Mouse (Mus musculus): ENCODE results near the gene Pkp4.

Gene Pkp4

DNA sequence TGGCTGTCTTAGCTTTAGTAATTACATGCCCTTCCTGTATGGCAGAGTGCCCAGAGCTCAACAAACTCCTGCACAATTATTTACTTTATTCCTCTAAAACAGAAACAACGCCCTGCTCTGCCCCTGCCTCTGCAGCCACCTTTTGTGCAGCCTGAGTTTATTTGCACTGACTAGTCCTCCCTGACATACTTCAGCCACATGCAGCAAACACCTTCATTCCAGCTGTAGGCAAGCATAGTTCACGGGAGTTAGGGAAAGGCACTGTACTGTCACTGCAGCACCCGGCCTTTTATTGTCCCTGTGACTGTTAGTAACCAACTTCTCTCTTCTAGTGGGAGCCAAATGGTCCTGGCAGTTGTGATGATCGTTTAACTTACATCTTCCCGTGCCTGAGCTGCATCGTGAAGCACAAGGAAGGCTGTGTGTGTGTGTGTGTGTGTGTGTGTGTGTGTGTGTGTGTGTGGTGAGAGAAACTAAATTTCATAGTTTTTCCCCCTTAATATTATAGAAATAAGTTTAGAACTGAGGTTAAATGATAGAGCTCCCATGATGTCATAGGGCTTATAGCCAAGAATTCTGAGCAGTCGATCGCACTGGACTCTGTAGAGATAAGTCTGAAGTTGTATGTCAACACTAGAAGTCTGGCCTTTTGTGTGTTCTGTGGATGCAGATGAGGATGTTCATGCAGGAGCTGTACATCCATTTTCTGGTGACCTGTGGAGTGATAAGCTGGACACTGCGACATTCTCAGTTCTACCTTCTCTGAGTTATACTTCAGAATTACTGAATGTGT, 59.5 kb downstream of the Pkp4 start:
- DNase-seq (ENCODE audit: low spot score in 2 of 2), result no peak

GRCm38 (mm10) chr2:59226383-59226782, 65.7 kb downstream of the Pkp4 start:
- DNase-seq (ENCODE audit: low spot score in 2 of 2), result no peak

DNA sequence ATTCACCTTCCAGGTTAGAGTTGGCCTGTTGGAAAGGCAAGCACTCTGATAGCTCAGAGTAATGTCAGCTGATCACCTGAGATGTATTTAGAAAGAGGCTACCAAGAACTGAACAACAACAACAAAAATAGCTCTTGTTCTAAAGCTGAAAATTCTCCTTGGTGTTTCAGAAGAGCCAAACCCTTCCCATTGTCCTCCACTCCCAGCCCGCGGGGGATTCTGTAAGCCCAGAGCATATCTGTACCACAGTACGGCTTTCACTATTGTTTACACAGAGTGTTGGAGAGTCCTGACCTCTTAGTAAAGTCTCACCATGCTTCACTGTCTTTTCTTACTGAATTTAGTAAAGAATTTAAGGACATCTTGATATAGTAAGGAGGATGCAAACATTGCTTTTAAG, 66.4 kb downstream of the Pkp4 start:
- DNase-seq (ENCODE audit: low spot score in 2 of 2), result no peak

GRCm38 (mm10) chr2:59227508-59228263, 67.0 kb downstream of the Pkp4 start:
- DNase-seq (ENCODE audit: low spot score in 2 of 2), result no peak

DNA sequence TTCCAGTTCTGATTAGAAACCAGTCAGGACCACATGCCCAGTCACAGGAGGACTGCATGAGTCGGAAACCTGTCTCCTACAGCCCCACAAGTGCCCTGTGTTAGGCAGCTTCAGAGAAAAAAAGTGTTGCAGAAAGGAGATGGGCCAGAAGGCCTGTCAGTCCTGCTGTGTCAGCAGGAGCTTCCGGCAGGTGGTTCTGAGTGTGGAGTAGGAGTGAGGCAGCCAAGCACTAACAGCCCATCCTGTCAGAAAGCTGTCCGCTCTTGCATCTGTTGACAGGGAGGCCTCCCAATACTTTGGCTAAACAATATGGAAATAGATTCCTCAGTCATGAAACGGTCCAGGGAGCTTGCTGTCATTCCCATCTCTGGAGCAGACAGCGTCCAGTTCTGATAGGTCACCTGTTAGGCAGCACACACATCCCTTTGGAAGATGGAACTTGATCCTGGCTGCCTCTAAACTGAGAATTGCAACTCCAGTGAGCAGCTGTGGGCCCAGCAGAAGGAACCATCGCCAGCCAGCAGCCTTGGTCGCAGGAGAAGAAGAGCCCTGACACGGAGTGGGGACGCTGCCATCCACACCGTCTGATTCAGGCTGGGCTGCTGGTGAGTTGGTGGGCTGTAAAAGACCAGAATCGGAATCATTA, 68.7 kb downstream of the Pkp4 start:
- DNase-seq (ENCODE audit: low spot score in 2 of 2), result no peak

DNA sequence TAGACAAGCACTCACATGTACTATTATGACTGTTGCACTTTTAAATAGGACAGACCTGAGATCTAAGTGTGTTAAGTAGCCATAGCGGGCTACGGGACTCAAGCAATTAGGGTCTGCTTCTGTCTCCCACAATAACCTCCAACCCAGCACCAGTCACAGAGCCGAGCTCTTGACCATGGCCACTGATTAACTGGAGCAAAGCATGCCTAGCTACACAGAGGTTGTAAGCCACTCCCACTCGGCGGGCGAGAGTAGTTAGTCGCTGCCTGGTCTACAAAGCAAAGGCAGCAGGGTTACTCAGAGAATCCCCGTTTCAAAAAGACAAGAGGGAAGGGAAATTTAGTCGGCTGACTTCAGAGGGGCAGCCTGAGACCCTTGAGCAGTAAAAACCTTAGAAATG, 70.0 kb downstream of the Pkp4 start:
- no peak for DNase-seq (ENCODE audit: low spot score in 2 of 2)

DNA sequence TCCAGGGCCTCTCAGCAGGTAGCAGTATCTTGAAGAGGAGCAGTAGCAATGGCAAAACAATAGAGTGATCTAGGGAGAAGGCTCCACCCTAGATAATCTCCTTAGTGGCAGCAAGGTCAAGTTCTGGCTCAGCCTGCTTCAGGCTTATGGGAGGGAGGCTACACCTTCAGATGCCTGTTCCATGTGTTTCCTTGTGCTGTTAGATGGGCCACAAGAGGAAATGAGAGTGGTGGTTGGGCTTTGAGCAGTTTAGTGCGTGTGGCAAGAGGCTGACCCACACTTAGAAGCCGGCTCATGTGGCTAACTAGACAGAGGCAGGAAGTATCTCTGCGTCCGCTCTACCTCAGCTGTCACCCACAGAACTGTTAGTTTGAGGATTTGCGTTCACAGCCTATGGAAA, 70.9 kb downstream of the Pkp4 start:
- no peak for DNase-seq (ENCODE audit: low spot score in 2 of 2)

DNA sequence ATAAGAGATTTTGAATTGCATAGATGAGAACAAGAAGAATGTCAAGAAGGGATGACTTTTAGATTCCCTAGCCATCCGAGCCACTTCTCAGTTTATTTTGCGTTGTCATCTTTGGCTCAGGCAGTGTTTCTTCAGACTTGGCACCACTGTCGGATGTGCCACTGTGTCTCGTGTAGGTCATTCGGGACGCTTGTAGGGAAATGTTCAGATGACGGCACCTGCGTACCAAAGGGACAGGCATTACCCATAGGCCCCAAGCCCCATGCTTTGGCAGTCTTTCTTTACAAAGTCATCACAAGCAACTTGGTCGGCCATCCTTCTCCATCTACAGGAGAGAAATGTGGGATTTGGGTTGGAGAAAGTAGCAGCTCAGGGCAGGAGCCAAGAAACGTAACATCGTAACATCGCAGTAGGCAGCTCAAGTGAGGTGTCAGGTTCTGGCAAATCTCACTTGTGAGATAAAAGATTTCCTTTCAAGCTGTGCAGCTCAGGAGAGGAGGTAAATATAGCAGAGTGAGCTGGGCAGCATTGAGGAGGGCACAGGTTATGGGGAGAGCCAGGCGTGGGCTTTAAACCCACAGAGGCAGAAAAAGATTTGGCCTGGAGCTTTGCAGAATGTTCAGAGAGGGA, 72.8 kb downstream of the Pkp4 start:
- DNase-seq (ENCODE audit: low spot score in 2 of 2), result no peak

DNA sequence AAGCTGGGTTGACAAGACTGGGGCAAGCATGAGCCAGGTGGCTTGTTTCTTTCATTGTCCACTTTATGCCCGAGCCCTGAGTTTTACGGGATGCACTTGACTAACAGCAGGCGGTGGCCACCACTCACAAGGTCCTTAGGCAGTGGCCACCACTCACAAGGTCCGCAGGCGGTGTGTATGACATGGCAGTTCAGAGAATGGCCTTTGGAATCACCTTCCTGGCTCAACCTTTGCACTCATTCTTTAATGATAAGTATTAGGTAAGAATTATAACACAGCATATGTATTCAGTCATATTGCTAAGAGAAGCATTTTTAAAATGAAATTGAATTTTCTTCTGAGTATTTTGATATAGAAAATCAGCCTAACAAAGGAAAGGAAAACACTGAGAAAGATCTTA, 73.3 kb downstream of the Pkp4 start:
- DNase-seq (ENCODE audit: low spot score in 2 of 2), result no peak

DNA sequence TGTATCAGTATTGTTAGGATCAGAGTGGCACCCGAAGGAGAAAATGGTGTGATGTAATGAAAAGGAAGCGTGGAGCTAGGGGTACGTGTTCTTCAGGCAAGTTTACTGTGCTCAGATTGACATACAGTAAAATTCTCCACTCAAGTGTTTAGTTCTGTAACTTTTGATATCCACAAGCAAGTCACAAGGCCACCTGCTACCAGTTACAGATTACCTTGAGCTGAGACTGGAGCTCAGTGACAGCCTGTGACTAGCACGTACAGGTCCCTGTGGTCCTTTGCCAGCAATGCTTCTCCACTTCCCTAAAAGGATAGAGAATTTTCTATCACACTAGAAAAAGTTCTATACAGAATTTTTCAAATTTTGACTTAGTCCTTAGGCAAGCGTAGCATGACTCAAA, 73.9 kb downstream of the Pkp4 start:
- no peak for DNase-seq (ENCODE audit: low spot score in 2 of 2)

- DNase-seq (ENCODE audit: low spot score in 2 of 2), result no peak
Measured at GRCm38 (mm10) chr2:59239841-59240395, 79.3 kb downstream of the Pkp4 start.

- DNase-seq (ENCODE audit: low spot score in 2 of 2), result no peak
Measured at GRCm38 (mm10) chr2:59242117-59242516, 81.5 kb downstream of the Pkp4 start.

DNA sequence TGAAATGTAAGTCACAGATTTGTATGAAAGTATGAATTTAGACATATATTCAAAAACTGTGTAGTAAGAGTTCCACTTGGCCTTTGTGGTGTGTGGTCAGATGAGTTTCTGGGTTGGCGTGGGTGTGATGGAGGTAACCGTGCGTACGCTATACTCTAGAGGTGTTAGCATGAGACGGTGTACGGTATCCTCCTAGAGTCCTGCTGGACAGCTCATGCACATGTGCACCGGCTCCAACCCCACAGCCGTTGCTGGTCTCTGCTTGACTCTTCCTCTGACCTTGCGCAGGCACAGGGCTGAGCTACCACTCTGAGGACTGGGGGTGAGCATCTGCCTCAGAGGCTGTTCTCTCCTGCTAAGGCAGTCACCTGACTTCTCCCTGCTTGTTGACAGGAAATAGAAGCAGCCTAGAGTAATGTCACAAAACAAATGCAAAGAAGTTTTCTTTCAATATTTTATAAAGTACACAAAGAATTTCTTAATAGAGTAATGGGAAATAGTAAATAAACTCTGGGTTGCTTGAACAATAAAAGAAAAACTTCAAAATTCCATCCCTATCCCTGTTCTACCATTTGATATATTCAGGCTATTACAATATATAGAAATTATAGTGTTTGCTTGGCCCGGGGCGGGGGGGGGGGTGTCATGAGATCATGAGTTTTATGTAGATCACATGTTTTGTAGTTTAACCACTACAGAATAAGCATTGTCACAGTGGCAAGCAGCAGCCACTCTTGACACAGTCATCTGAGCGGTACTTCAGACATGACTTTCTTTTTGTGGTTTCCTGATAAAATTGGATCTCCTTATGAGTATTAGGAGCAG, 83.8 kb downstream of the Pkp4 start:
- DNase-seq (ENCODE audit: low spot score in 2 of 2), result no peak

DNA sequence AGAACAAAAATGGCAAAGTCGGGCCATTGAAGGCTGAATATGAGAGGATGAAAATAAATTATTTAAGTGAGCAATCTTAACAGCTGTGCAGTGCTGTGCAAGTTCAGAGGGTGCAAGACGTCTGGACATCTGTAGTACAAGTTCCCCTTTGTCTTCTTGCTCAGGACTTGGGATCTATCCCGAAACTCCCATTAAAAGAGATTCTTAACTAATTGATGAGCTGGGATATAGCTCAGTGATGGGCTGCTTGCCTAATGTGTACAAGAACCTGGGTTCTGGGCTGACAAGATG, 84.4 kb downstream of the Pkp4 start:
- DNase-seq (ENCODE audit: low spot score in 2 of 2), result no peak

DNA sequence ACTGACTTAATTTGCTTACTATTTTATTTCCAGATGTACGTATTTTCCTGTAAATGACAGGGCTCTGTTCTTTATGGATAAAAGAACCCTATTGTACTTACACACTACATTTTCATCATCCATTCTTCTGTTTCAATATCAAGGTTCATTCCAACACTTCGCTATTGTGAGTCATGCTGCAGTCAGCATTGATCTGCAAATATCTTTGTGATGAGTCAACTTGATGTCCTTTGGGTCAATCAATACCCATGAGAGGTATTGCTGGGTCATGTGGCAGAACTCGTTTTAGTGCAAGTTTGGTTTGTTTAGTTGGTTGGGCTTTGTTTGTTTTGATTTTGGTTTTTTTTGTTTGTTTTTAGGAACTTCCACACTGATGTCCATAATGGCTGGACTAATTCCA, 88.2 kb downstream of the Pkp4 start:
- DNase-seq (ENCODE audit: low spot score in 2 of 2), result no peak

- no peak for DNase-seq (ENCODE audit: low spot score in 2 of 2)
Measured at GRCm38 (mm10) chr2:59252818-59253217, 92.2 kb downstream of the Pkp4 start.

GRCm38 (mm10) chr2:59253435-59253834, 92.8 kb downstream of the Pkp4 start:
- DNase-seq (ENCODE audit: low spot score in 2 of 2), result no peak

- DNase-seq (ENCODE audit: low spot score in 2 of 2), result peak; percentile 43 to 74
Measured at GRCm38 (mm10) chr2:59258821-59259231, 98.2 kb downstream of the Pkp4 start.

DNA sequence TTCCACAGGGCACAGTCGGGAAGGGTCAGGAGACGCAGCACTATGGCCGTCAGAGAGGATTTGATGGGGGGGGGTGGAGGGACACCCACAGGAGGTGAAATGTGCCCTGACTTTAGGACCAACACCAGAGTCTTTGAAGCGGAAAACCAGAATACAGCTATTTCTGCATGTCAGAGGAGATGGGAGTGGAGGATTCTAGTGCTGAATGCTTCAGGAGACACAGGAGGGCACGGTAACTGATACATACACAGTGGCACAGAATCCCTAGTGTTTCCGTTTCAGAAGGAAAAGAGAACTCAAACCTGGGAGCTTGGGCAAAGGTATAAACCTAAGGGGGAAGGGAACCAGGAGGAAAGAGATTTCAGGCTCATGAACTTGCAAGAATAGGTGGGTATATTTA, 98.7 kb downstream of the Pkp4 start:
- no peak for DNase-seq (ENCODE audit: low spot score in 2 of 2)

DNA sequence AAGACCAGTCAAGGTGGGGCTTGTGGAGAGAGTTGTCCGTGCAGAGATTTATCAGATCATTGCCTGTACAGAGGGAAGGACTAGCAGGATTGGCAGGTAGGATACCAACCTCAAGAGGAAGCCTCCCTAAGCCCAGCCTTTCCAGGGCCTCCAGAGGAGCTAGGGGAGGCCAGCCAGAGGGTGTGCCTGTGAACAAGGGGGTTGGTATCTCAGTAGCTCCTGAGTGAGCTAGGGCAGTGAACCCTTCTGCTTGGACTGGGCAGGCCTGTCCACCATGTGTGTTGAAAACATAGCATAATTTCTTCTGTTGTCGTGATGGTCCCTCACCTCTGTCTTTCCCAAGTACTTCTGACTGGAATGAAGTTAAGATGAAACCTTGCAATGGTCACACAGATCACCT, 100.6 kb downstream of the Pkp4 start:
- no peak for DNase-seq (ENCODE audit: low spot score in 2 of 2)

- DNase-seq (ENCODE audit: low spot score in 2 of 2), result no peak
Measured at GRCm38 (mm10) chr2:59266428-59266827, 105.8 kb downstream of the Pkp4 start.

All from frontal cortex, postnatal 36 days (tissue).